Mouse (Mus musculus): ENCODE data around the gene Tbc1d12.
"Not testable (repeated sequence)": the region's sequence is repeated elsewhere in the genome, so short reads cannot be mapped to it uniquely, and the experiment has no call there.

The Tbc1d12 gene

DNA sequence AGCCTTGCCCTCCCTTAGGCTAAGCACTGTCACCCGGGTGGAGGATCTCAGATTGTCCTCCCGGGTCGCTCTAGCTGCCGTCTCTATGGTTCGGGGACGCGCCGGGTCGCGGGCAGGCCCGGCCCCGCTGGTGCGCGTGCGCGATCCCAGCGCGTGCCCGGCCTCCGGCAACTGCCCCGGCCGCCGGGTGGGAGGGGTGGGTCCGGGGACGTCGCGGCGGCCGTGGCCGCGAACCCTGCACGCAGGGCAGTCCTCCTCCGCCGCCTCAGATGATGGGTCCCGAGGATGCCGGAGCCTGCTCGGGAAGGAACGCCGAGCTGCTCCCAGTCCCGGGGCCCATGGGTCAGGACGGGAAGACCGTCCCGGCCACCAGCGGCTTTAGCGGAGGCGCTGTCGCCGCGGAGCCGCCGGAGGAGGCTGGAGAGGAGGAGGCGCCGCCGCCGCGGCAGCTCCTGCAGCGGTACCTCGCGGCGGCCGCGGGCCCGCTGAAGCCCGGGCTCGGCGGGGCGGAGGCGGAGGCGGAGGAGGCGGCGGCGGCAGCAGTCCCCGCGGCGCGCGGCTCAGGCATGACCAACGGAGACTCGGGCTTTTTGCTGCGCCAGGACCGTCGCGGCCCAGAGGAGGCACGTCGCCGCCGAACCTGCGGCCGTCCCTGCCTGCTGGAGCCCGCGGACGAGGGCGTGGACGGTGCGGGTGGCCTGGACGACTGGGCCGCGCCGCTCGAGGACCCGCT lies at the start of gene Tbc1d12:
Tbc1d12 (plus strand) TSS at position 142 of the 733 bp plus-strand sequence.
- ATAC-seq (ENCODE audit: insufficient number of reproducible peaks, low FRiP score, low TSS enrichment), result peak; percentile 94

DNA sequence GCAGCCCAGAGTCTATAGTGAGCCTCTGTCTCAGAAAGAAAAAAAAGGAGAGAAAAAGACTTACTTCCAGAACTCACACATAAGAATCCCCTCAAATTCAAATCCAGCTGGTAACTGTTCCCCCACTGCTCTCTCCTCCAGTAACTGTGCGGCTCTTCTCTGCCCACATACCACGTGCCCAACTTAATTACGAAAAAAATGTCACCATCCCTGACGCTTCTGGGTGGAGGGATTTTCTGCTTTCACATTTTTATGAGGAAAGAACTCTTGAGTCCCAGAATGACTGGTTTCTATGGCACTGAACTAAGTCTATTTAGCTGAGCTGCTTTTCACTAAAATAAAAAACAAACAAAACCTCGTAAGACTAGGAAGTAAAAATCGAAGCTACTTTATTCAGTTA lies 48.6 kb upstream of the Tbc1d12 start:
- ATAC-seq (ENCODE audit: insufficient number of reproducible peaks, low FRiP score, low TSS enrichment), result no peak

DNA sequence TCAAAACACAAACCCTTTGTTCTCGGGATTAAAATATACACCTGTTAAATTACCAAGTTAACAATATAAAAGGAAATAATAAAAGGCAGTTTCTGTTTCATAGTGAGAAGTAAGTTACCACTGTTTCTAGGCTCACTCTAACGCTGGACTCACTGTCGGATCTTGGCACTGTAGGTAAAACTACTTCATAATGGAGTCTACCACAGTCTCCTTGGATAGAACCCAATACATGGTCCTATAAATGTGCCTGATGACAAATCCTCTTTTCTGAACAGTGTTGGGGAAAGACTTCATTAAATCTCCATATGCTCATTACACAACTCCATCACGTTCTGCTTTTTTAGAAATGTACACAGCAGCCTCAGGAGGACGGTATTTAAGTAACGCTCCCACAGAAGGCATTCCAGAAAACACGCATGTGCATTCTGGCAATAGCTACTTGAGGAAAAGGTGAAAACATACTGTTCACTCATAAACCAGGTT lies 42.8 kb upstream of the Tbc1d12 start:
- no peak for ATAC-seq (ENCODE audit: insufficient number of reproducible peaks, low FRiP score, low TSS enrichment)

DNA sequence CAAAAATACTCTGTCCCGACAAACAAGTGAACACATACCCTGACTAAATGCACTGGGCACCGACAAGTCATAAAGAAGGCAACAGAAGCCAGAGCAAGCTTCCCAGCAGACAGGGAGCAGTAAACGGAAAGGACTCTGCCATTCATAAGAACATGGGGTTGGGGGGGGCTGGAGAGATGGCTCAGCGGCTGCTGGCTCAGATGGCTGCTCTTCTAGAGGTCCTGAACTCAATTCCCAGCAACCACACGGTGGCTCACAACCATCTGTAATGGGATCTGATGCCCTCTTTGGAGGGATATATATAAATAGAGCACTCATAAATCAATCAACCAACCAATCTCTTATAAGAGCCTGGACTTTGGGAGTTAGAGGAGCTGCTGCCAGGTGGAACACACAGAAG lies 39.8 kb upstream of the Tbc1d12 start:
- no peak for ATAC-seq (ENCODE audit: insufficient number of reproducible peaks, low FRiP score, low TSS enrichment)

DNA sequence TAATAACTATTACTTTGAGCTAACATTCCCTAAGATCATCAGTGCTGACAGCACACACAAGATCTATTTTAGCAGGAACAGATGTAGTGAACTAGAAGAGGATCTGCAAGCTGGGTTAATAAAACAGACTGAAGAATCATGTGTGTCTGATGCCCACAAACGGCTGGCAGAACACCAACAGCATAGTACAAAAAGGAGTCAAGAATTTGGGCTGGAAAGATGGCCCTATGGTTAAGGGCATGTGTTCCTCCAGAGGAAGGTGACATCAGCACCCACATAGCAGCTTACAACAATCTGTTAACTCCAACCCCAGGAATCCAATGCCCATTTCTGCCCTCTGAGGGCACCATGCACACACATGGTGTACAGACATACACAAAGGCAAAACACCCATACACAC lies 38.1 kb upstream of the Tbc1d12 start:
- no peak for ATAC-seq (ENCODE audit: insufficient number of reproducible peaks, low FRiP score, low TSS enrichment)

DNA sequence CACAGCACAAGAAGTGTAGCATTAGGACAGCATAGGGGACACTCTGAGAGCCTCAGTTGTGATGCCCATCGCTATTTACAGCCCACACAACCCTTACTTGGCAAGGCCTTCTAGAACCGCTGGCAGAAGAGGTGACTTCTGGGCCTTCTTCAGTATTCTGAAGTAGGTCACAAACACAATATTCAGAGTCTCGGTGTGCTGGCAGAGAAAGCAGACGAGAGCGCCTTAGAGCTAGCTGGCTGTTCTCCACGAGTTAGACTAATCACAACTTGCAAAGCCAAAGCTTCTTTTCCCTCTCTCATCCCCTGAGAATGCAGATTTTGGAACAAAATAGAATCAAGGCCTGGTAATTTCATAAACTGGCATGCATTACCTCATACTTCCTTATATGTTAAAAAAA lies 37.6 kb upstream of the Tbc1d12 start:
- ATAC-seq (ENCODE audit: insufficient number of reproducible peaks, low FRiP score, low TSS enrichment), result no peak

DNA sequence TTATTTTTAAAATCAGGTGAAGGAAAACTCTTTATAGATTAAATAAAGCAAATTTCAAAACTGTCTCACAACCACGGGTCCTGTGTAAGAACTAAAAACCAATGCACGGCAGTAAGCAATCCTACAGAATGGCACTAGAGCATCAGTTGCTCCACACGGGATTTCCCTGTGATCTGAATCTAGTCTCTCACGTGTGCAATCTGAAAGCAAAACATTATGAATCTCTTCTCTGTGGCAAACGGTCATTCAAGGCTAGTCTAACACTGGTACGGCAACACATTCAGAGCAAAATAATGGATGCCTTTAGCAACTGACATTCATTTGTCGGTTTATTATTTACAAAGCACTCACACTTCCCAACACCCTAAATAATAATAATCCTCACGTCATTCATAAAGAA lies 18.2 kb upstream of the Tbc1d12 start:
- no peak for ATAC-seq (ENCODE audit: insufficient number of reproducible peaks, low FRiP score, low TSS enrichment)

DNA sequence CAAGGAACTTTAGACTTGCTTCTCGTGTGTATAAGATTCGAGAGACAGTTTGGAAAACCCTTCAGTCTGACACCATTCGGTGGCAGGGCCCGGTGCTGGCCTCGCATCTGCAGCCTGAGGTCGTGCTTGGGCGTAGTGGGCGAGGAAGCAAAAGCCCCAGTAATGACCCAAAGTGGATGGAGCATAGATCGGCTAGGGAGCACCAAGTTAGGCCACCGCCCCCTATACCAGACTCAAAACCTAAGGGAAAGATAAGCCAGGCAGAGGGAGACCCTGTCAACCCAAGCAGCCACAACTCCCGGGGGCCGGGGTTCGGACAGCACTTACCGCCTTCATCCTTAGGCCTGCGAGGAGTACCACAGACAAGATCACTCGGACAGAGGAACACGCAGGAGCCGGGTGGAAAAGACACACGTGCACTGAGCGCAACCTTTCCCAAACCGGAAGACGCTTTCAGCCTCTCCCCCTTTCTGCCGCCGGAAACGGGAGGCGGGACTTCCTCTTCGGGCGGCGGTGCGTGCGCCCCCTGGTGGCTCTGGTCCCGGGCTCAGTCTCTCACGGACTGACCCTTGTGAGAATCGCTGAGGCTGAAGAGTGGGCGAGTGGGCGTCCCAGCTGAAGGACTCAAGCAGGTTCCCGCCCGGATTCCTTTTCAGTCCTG lies 17.5 kb upstream of the Tbc1d12 start, which contains the start of gene Noc3l:
Noc3l (minus strand) TSS at position 472 of the 661 bp plus-strand sequence.
- peak; percentile 94 for ATAC-seq (ENCODE audit: insufficient number of reproducible peaks, low FRiP score, low TSS enrichment)

DNA sequence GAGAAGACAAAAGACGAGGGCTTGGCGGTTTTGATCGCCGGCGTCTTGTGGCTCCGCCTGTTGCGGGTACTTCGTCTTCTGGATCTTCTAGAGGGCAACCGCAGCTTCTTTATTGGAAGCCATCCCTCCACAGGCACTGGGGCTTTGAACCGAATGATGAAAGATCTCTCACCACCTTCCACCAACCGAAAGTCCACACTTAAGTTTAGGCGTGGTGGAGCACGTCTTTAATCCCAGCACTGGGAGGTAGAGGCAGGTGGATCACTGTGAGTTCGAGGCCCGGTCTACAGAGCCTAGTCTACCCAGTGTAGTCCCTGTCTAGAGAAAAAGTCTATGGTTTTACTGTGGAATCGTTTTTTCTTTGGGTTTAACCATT lies 17.0 kb upstream of the Tbc1d12 start:
- ATAC-seq (ENCODE audit: insufficient number of reproducible peaks, low FRiP score, low TSS enrichment), result peak; percentile 65; the same call in 1 of the 2 replicates

DNA sequence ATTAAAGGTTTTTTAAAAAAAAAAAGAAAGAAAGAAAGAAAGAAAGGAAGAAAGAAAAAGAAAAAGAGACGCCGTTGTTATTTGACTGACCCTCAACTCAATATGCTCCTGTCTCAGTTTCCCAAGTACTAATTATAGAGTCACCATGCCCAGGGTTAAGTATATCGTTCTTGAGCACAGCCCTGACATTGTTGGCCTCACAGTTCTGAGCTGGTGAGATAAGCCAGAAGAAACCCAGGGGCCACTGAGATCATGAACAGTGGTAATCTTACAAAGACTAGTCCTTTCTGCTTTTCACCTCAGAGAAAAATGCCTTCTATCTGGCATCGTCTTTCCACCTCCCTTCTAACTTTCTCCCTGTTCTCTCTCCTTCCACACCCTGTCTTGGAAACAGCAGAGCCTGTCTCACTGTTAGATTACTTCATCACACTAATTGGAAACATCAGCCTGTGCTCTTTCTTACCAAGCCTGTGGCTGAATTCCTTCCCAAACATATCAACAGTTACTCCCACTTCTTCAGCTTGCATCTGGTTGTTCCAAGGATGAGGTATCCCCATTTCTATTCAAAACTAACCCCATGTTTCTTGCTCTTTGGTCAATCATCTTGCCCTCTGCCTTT lies 16.1 kb upstream of the Tbc1d12 start:
- ATAC-seq (ENCODE audit: insufficient number of reproducible peaks, low FRiP score, low TSS enrichment), result no peak

DNA sequence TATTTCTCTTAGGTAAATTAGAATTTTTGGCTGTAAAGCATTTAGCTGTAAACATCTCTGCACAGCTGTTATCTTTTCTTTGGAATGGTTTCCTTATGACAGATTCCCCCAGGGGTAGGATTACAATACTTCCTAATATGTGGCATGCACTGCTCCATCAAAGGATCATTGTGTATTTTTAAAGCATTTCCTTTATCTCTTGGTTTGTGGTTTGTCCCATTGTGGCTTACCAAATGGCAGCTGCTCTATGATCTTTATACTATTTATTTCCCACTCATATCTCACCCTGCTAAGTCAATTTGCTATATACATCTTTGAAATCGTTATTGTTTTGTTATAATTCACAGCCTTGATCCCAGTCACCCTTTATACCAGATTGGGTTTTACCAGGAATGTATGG lies 3.2 kb upstream of the Tbc1d12 start:
- no peak for ATAC-seq (ENCODE audit: insufficient number of reproducible peaks, low FRiP score, low TSS enrichment)

DNA sequence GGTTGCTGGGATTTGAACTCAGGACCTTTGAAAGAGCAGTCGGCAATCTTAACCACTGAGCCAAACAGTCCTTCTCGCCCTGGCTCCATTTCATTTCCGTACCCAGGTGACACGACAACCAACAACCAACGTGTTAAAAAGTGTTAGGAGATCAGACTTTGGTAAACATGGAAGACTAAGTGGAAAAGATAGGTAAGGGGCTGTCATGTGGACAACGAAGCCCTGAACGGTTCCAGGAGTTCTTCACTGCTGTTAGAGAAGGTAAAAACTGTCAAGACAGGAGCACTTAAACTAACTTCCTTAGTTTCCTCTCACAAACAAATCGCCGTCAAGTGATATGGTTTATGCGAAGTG lies 318 bp upstream of the Tbc1d12 start:
- ATAC-seq (ENCODE audit: insufficient number of reproducible peaks, low FRiP score, low TSS enrichment), result no peak; the same call in 1 of the 2 replicates

DNA sequence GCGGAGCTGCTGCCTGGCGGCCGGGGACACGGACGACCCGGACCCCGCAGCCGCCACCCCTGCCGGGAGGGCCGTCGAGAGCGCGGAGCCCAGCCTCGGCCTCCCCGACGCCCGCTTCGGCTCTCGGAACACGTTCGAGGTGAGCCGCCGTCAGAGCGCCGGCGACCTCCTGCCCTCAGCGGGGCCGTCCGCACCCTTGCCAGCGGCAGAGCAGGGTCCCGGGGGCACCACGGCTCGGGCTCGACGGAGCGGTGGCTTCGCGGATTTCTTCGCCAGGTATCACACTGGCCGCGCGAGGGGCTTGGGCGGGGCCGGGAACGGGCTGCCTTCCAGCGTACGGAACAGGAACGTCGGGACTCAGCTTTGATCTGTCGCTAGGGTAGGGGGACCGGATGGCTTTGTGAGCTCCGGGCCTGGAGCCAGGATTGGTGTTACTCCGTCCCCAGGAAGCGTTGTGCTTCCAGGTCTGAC lies 827 bp downstream of the Tbc1d12 start:
- ATAC-seq (ENCODE audit: insufficient number of reproducible peaks, low FRiP score, low TSS enrichment), result peak; percentile 10; the same call in 1 of the 2 replicates

DNA sequence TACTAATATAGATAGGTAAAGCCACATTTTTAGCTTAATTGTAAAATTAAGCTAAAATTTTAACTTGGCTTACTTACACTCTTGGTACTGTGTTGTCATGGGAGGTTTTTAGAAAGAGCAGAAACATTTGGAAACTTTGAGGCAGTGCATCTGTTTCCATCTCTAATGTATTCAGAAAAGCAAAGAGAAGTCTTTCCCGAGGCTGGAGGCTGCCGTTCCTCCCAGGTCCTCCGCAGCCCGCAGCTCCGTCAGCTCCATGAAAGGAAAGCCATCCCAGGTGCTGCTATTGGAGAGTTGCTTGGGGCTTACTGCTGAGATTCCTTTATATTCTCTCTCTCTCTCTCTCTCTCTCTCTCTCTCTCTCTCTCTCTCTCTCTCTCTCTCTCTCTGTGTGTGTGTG lies 8.4 kb downstream of the Tbc1d12 start:
- no peak for ATAC-seq (ENCODE audit: insufficient number of reproducible peaks, low FRiP score, low TSS enrichment)

DNA sequence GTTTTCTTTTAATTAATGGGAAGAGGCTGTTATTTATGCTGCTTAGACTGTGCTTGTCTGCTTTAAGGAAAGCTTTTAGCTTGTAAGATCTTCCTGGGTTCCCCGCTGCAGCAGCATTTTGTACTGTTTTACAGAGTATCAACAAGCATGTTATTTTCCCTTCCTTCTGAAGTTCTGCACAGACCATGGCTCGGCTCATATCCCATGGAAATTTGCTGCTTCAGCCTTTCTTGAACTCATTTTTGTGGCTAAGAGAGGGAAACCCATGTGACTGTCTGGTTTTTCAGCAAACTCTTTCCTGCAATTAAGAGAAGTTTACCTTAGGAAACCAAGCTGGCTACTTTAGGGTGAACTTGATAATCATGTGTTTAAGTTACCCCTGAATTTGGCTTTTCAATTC lies 10.0 kb downstream of the Tbc1d12 start:
- no peak for ATAC-seq (ENCODE audit: insufficient number of reproducible peaks, low FRiP score, low TSS enrichment)

DNA sequence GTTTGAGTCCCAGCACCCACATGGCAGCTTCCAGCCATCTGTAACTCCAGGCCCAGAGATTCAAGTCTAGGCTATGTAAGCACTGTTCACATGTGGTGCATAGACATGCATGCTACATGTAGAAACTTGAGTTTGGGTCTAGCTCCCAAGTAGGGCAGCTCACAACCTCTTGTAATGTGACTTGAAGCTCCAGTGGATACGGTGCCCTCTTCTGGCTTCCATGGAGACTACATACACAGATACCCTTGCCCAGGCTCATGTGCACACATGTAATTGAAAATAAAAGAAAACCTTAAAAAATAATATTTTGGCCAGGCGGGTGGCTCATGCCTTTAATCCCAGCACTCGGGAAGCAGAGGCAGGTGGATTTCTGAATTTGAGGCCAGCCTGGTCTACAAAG lies 21.8 kb downstream of the Tbc1d12 start:
- no peak for ATAC-seq (ENCODE audit: insufficient number of reproducible peaks, low FRiP score, low TSS enrichment)

DNA sequence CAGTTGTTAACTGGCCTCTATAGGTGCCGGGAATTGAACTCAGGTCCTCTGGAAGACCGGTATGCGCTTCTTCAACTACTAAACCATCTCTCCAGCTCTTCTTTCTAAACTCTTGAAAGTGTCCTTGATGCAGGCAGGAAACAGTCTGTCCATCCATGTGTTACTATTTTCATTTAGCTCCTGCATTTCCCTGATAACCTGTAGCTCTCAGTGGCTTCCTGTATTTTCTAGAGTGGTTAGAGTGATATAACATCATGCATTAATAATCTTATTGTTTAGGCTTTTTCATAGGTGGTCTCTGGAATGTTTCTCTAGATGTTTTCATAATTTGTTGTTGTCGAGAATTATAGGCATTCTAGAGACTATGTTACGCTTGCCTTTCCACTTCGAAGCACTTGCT lies 26.1 kb downstream of the Tbc1d12 start:
- no peak for ATAC-seq (ENCODE audit: insufficient number of reproducible peaks, low FRiP score, low TSS enrichment)

DNA sequence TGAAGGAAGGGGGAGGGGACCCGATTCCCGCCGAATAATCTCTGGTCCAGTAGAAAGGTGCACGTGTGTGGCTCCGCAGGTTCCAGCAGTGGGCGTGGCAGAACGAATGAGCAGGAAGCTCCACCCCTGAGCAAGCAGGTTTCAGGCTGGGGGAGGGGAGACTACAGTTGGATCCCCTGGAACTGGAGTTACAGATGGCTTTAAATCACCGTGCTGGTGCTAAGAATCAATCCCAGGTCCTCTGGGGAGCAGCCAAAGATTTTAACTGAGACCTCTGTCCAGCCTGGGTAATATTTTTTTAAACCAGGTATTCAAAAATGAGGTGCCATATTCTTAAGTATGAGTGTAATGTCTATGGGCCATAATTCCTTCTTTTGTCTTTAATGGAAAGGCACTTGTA lies 38.4 kb downstream of the Tbc1d12 start:
- ATAC-seq (ENCODE audit: insufficient number of reproducible peaks, low FRiP score, low TSS enrichment), result not testable (repeated sequence)

DNA sequence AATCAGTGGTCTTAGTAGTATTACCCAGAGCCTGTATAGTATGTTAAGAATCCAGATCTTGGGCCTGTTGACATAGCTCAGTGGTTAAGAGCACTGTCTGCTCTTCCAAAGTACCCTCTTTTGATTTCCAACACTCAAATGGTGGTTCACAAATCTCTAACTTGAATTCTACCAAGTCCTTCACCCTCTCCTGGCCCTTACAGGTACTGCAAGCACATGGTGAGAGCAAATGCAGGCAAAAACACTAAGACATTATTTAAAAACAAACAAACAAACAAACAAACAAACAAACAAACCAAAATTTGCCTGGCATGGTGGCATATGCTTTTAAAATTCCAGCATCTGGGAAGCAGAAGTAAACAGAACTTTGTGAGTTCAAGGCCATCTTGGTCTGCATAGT lies 43.9 kb downstream of the Tbc1d12 start:
- ATAC-seq (ENCODE audit: insufficient number of reproducible peaks, low FRiP score, low TSS enrichment), result no peak

DNA sequence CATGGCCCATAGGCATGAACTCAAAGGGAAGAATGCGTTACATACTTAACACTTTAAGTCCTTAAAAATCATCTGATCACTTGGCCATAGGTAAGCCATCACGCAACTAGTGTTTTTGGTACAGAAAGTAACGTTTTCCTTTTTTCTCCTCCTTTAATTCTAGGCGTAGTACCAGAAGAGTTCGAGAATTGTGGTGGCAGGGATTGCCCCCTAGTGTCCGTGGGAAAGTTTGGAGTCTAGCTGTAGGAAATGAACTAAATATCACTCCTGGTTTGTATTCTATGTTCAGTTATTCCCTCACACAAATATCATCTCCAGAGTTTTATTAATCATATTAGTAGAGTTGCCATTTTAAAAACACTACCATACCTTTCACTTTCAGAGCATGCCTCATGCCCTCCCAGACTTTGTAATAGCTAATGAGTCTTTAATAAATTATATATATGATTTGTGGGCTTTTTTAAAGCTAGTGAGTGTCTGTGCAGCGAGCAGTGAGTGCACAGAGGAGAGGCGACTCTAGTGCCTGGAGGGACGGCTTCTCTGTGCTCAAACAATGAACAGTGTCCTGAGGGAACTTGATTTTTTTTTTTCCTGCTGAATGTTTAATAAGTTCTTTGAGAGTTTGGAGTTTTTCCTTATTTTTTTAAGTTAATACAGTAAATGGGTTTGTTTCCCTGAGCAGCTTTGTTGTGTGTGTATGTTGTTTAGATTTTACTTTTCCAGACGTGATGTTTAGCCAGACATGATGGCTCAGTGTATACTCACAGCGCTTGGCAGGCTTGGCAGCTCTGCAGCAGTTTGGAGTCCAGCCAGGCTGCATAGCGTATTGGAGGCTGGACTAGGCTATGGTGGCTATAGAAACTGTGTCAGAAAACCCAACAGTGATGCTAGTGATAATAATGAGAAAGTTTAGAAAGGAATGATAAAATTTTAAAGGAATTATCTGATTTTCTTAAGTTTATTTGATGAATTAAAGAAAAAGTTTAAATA lies 65.1 kb downstream of the Tbc1d12 start:
- no peak for ATAC-seq (ENCODE audit: insufficient number of reproducible peaks, low FRiP score, low TSS enrichment)

Data from cerebellum, adult (tissue).